Mouse (Mus musculus): ENCODE measurements at regions not wholly inside any gene's neighbourhood (a gene's known extent, or its start where the extent isn't known, plus 50 kb on each side); places are given as distances from the start of the nearest gene placed in this dataset.

- no peak for DNase-seq (ENCODE audit: low spot score in 2 of 2)
These were observed 401.5 kb upstream of the Rps6ka3 start for GRCm38 (mm10) chrX:158808526-158809144.

- DNase-seq (ENCODE audit: low spot score in 2 of 2): no peak
These were observed 396.3 kb upstream of the Rps6ka3 start for GRCm38 (mm10) chrX:158813811-158814210.

GRCm38 (mm10) chrX:158837546-158837945, 372.6 kb upstream of the Rps6ka3 start:
- no peak for DNase-seq (ENCODE audit: low spot score in 2 of 2)

DNA sequence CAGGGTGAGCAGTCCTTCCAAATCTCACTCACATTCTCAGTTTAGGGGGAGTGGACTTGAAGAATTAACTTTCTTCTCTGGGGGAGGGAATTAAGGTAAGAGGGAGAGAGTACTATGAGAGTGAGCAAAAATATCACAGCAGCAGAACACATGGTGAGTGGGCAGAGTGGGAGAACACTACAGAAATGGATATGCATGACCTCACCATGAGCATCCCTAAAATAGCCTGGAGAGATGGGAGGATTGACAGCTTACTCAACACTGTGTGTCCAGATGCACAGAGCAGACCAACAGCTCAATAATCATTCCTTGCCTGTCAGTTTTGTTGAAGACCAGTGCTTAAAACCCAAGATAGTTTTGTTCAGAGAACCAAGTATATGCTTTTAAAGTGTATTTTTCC, 357.8 kb upstream of the Rps6ka3 start:
- DNase-seq (ENCODE audit: low spot score in 2 of 2): peak; percentile 75
